Mouse (Mus musculus) midbrain, embryonic 13.5 days (tissue): ENCODE results near the gene Gpatch11. TPM values are rescaled to one million over a fixed set of nuclear protein-coding genes. Genes with fewer than 3 reads are reported as not detected.
"Not testable (repeated sequence)": the region's sequence is repeated elsewhere in the genome, so short reads cannot be mapped to it uniquely, and the experiment has no call there.

Experiments used
- ATAC-seq: fragments of 200-750 bp; cut with Nextera tagmentation; 2 replicates; pipeline ENCODE4 v1.8.0; 2017; ENCODE audit warnings: mild to moderate bottlenecking, moderate TSS enrichment, moderate library complexity
- H3K27ac ChIP-seq: fragments of 300-500 bp; sonication (generic); 2 replicates; pipeline ENCODE4 v1.5.1; 2015; ENCODE audit warnings: inconsistent platforms, mild to moderate bottlenecking, moderate library complexity
- H3K27me3 ChIP-seq: fragments of 300-500 bp; sonication (generic); 2 replicates; pipeline ENCODE4 v1.6.1; 2015; ENCODE audit warnings: mild to moderate bottlenecking, inconsistent platforms
- H3K36me3 ChIP-seq: fragments of 300-500 bp; sonication (generic); 2 replicates; pipeline ENCODE4 v1.6.1; 2015; ENCODE audit warnings: mild to moderate bottlenecking, inconsistent platforms
- H3K4me1 ChIP-seq: fragments of 300-500 bp; sonication (generic); replicated peaks from 2 replicates; pipeline ENCODE4 v1.6.1; 2015; ENCODE audit warnings: inconsistent platforms
- H3K4me2 ChIP-seq: fragments of 300-500 bp; sonication (generic); replicated peaks from 2 replicates; pipeline ENCODE4 v1.6.1; 2015; ENCODE audit warnings: moderate library complexity, mild to moderate bottlenecking, inconsistent platforms
- H3K4me3 ChIP-seq: fragments of 300-500 bp; sonication (generic); replicated peaks from 2 replicates; pipeline ENCODE4 v1.5.1; 2015; ENCODE audit warnings: mild to moderate bottlenecking, inconsistent platforms
- H3K9ac ChIP-seq: fragments of 300-500 bp; sonication (generic); replicated peaks from 2 replicates; pipeline ENCODE4 v1.6.1; 2015; ENCODE audit warnings: mild to moderate bottlenecking, inconsistent platforms
- H3K9me3 ChIP-seq: fragments of 300-500 bp; sonication (generic); 2 replicates; pipeline ENCODE4 v1.6.1; 2016; ENCODE audit warnings: mild to moderate bottlenecking, inconsistent platforms
- WGBS: fragments of 180-500 bp; shearing (Covaris S2); methylation state at CpG from one replicate; pipeline ENCODE4 v1.1.7; 2015; 5-methylcytosine and 5-hydroxymethylcytosine counted together
- polyA plus RNA-seq: library from polyadenylated mRNA; unstranded; fragments of >200 nt; fragmentation: Nextera tagmentation; extraction: Ambion mirVana; gene quantifications from 2 replicates; pipeline ENCODE4 v1.2.1, GENCODE M21; 2015

Gpatch11 gene
- 45.9 and 53.5 TPM in 2 replicates for polyA plus RNA-seq

GRCm38 (mm10) chr17:78834856-78835835 is at the start of gene Gpatch11, which contains the start of gene Heatr5b:
Gene Gpatch11 (plus strand): TSS chr17:78835567.
Gene Heatr5b (minus strand): TSS chr17:78835364.
- no peaks in the 10 kb centered on the region for H3K9me3 ChIP-seq
- peaks cover 18% of the 10 kb centered on the region for H3K4me1 ChIP-seq
- peak within 1 kb of the TSS; percentile 90 for H3K4me3 ChIP-seq
- ATAC-seq: peak; percentile 99
- WGBS: under 1% methylated on average over 81 of the region's 81 CpGs
- peak within 1 kb of the TSS; percentile 92 for H3K9ac ChIP-seq
- H3K4me2 ChIP-seq: peak within 1 kb of the TSS; percentile 86
- peak within 1 kb of the TSS; percentile 86 for H3K27ac ChIP-seq
- H3K36me3 ChIP-seq: peaks cover 32% of the 10 kb centered on the region
- no peaks in the 10 kb centered on the region for H3K27me3 ChIP-seq

GRCm38 (mm10) chr17:78788273-78788672 is 47.1 kb upstream of the Gpatch11 start:
- H3K27me3 ChIP-seq, ATAC-seq, H3K9ac ChIP-seq: not testable (repeated sequence)

GRCm38 (mm10) chr17:78791068-78791689 is 44.2 kb upstream of the Gpatch11 start:
- Histone ChIP-seq H3K27me3 (no peaks in the 10 kb centered on the region), H3K9me3 (no peaks in the 10 kb centered on the region), H3K4me2 (no peak overlapping the region), H3K4me1 (no peaks in the 10 kb centered on the region), H3K27ac (no peak overlapping the region), H3K36me3 (peaks cover 62% of the 10 kb centered on the region), H3K4me3 (no peak overlapping the region), H3K9ac (no peak overlapping the region)
- 76% methylated on average over 7 of the region's 7 CpGs for WGBS
- ATAC-seq: no peak

More at GRCm38 (mm10) chr17:78788273-78788672, 47.1 kb upstream of the Gpatch11 start:
- peaks cover 49% of the 10 kb centered on the region for H3K36me3 ChIP-seq
- 68% methylated on average over 3 of the region's 3 CpGs for WGBS
- H3K4me1 ChIP-seq, H3K4me3 ChIP-seq, H3K4me2 ChIP-seq, H3K27ac ChIP-seq, H3K9me3 ChIP-seq: not testable (repeated sequence)

- ATAC-seq: no peak
- Histone ChIP-seq H3K9ac (no peak overlapping the region), H3K4me1 (no peaks in the 10 kb centered on the region), H3K4me3 (no peak overlapping the region), H3K27ac (no peak overlapping the region), H3K27me3 (no peaks in the 10 kb centered on the region), H3K36me3 (peaks cover 67% of the 10 kb centered on the region), H3K9me3 (no peaks in the 10 kb centered on the region), H3K4me2 (no peak overlapping the region)
- WGBS: 95% methylated on average over 3 of the region's 3 CpGs
Observed at GRCm38 (mm10) chr17:78791690-78792070, 43.7 kb upstream of the Gpatch11 start.

- H3K36me3 ChIP-seq: peaks cover 71% of the 10 kb centered on the region
Observed at GRCm38 (mm10) chr17:78792122-78792521, 43.2 kb upstream of the Gpatch11 start.

GRCm38 (mm10) chr17:78794390-78794789 is 41.0 kb upstream of the Gpatch11 start:
- no peak overlapping the region for H3K9ac ChIP-seq
- H3K36me3 ChIP-seq: peaks cover 85% of the 10 kb centered on the region
- no peaks in the 10 kb centered on the region for H3K9me3 ChIP-seq
- no peaks in the 10 kb centered on the region for H3K27me3 ChIP-seq
- no peak overlapping the region for H3K4me2 ChIP-seq
- H3K27ac ChIP-seq: no peak overlapping the region
- WGBS: 91% methylated on average over 5 of the region's 5 CpGs
- ATAC-seq: no peak
- H3K4me3 ChIP-seq: no peak overlapping the region
- H3K4me1 ChIP-seq: no peaks in the 10 kb centered on the region

More at GRCm38 (mm10) chr17:78792122-78792521, 43.2 kb upstream of the Gpatch11 start:
- Histone ChIP-seq H3K9ac (no peak overlapping the region), H3K4me2 (no peak overlapping the region), H3K9me3 (no peaks in the 10 kb centered on the region), H3K27ac (no peak overlapping the region), H3K27me3 (no peaks in the 10 kb centered on the region), H3K4me1 (no peaks in the 10 kb centered on the region), H3K4me3 (no peak overlapping the region)
- 88% methylated on average over 3 of the region's 3 CpGs for WGBS
- ATAC-seq: no peak

- no peak overlapping the region for H3K4me3 ChIP-seq
- H3K9ac ChIP-seq: no peak overlapping the region
- no peaks in the 10 kb centered on the region for H3K9me3 ChIP-seq
- ATAC-seq: no peak
- no peaks in the 10 kb centered on the region for H3K27me3 ChIP-seq
- H3K4me1 ChIP-seq: no peaks in the 10 kb centered on the region
- WGBS: 89% methylated on average over 1 of the region's 1 CpGs
- H3K4me2 ChIP-seq: no peak overlapping the region
- no peak overlapping the region for H3K27ac ChIP-seq
- peaks cover 85% of the 10 kb centered on the region for H3K36me3 ChIP-seq
Observed at GRCm38 (mm10) chr17:78797222-78797621, 38.1 kb upstream of the Gpatch11 start.

- Histone ChIP-seq H3K27me3 (no peaks in the 10 kb centered on the region), H3K9me3 (no peaks in the 10 kb centered on the region), H3K4me3 (no peak overlapping the region), H3K27ac (no peak overlapping the region), H3K9ac (no peak overlapping the region), H3K4me2 (no peak overlapping the region), H3K36me3 (peaks cover 59% of the 10 kb centered on the region), H3K4me1 (no peaks in the 10 kb centered on the region)
- no peak for ATAC-seq
Observed at GRCm38 (mm10) chr17:78809019-78809418, 26.3 kb upstream of the Gpatch11 start.

GRCm38 (mm10) chr17:78809582-78809981 is 25.8 kb upstream of the Gpatch11 start:
- H3K4me3 ChIP-seq: no peak overlapping the region
- H3K4me2 ChIP-seq: no peak overlapping the region
- peaks cover 61% of the 10 kb centered on the region for H3K36me3 ChIP-seq
- H3K9ac ChIP-seq: no peak overlapping the region
- no peaks in the 10 kb centered on the region for H3K9me3 ChIP-seq
- H3K4me1 ChIP-seq: no peaks in the 10 kb centered on the region
- 93% methylated on average over 3 of the region's 3 CpGs for WGBS
- ATAC-seq: no peak
- H3K27ac ChIP-seq: no peak overlapping the region
- H3K27me3 ChIP-seq: no peaks in the 10 kb centered on the region

GRCm38 (mm10) chr17:78824346-78824745 is 11.0 kb upstream of the Gpatch11 start:
- Histone ChIP-seq H3K4me1 (no peaks in the 10 kb centered on the region), H3K9ac (no peak overlapping the region), H3K27ac (no peak overlapping the region), H3K4me2 (no peak overlapping the region), H3K36me3 (peaks cover 78% of the 10 kb centered on the region), H3K4me3 (no peak overlapping the region), H3K9me3 (no peaks in the 10 kb centered on the region), H3K27me3 (no peaks in the 10 kb centered on the region)
- 95% methylated on average over 13 of the region's 13 CpGs for WGBS
- no peak for ATAC-seq

GRCm38 (mm10) chr17:78836056-78836455 is 689 bp downstream of the Gpatch11 start:
- ATAC-seq: no peak
- H3K4me2 ChIP-seq: peak overlapping the region; percentile 86
- no peaks in the 10 kb centered on the region for H3K9me3 ChIP-seq
- H3K27me3 ChIP-seq: no peaks in the 10 kb centered on the region
- H3K36me3 ChIP-seq: peaks cover 26% of the 10 kb centered on the region
- WGBS: 35% methylated on average over 2 of the region's 2 CpGs
- peak overlapping the region; percentile 86 for H3K27ac ChIP-seq
- peak overlapping the region; percentile 90 for H3K4me3 ChIP-seq
- H3K4me1 ChIP-seq: peaks cover 18% of the 10 kb centered on the region
- peak overlapping the region; percentile 72 for H3K9ac ChIP-seq

- WGBS: 93% methylated on average over 7 of the region's 7 CpGs
Observed at GRCm38 (mm10) chr17:78842271-78842928, 7.0 kb downstream of the Gpatch11 start.

More at GRCm38 (mm10) chr17:78842271-78842928, 7.0 kb downstream of the Gpatch11 start:
- no peak overlapping the region for H3K4me3 ChIP-seq
- no peaks in the 10 kb centered on the region for H3K4me1 ChIP-seq
- H3K9me3 ChIP-seq: no peaks in the 10 kb centered on the region
- H3K4me2 ChIP-seq: no peak overlapping the region
- H3K27me3 ChIP-seq: no peaks in the 10 kb centered on the region
- peaks cover 85% of the 10 kb centered on the region for H3K36me3 ChIP-seq
- no peak overlapping the region for H3K9ac ChIP-seq
- ATAC-seq: no peak
- H3K27ac ChIP-seq: no peak overlapping the region
